Mouse (Mus musculus): ENCODE measurements at regions not wholly inside any gene's neighbourhood (a gene's known extent, or its start where the extent isn't known, plus 50 kb on each side); places are given as distances from the start of the nearest gene placed in this dataset.

GRCm38 (mm10) chr10:44818615-44819014 lies 248.4 kb upstream of the Prep start:
- H3K36me3 ChIP-seq (ENCODE audit: control insufficient read depth, insufficient read depth, low read length), result no peaks in the 10 kb centered on the region
- no peak overlapping the region for H3K27ac ChIP-seq (ENCODE audit: low read depth, low read length)
- no peaks in the 10 kb centered on the region for H3K4me1 ChIP-seq (ENCODE audit: control insufficient read depth, insufficient read depth, low read depth, low read length)
- H3K9me3 ChIP-seq (ENCODE audit: control insufficient read depth, low read length), result no peaks in the 10 kb centered on the region
- no peak overlapping the region for H3K4me3 ChIP-seq (ENCODE audit: low read length)
- no peak for ATAC-seq
- H3K27me3 ChIP-seq (replicated peaks; ENCODE audit: control insufficient read depth, insufficient read depth, low read length), result no peaks in the 10 kb centered on the region
- WGBS, result 90% methylated on average over 1 of the region's 1 CpGs
- H3K9ac ChIP-seq (ENCODE audit: low read depth, low read length), result no peak overlapping the region
- H3K4me2 ChIP-seq (ENCODE audit: low read length), result no peak overlapping the region

- Histone ChIP-seq H3K9ac (ENCODE audit: low read depth, low read length) (no peak overlapping the region), H3K27ac (ENCODE audit: low read depth, low read length) (no peak overlapping the region), H3K27me3 (replicated peaks; ENCODE audit: control insufficient read depth, insufficient read depth, low read length) (no peaks in the 10 kb centered on the region), H3K4me3 (ENCODE audit: low read length) (no peak overlapping the region), H3K36me3 (ENCODE audit: control insufficient read depth, insufficient read depth, low read length) (no peaks in the 10 kb centered on the region), H3K9me3 (ENCODE audit: control insufficient read depth, low read length) (no peaks in the 10 kb centered on the region), H3K4me1 (ENCODE audit: control insufficient read depth, insufficient read depth, low read depth, low read length) (no peaks in the 10 kb centered on the region), H3K4me2 (ENCODE audit: low read length) (no peak overlapping the region)
- ATAC-seq, result no peak
- WGBS, result 90% methylated on average over 1 of the region's 1 CpGs
Observed at GRCm38 (mm10) chr10:44796205-44796604, 267.9 kb upstream of the Prdm1 start.

GRCm38 (mm10) chr10:44785386-44785785 lies 257.1 kb upstream of the Prdm1 start:
- no peak for ATAC-seq
- H3K27ac ChIP-seq (ENCODE audit: low read depth, low read length), result no peak overlapping the region
- no peaks in the 10 kb centered on the region for H3K27me3 ChIP-seq (replicated peaks; ENCODE audit: control insufficient read depth, insufficient read depth, low read length)
- no peaks in the 10 kb centered on the region for H3K36me3 ChIP-seq (ENCODE audit: control insufficient read depth, insufficient read depth, low read length)
- no peak overlapping the region for H3K4me2 ChIP-seq (ENCODE audit: low read length)
- WGBS, result 52% methylated on average over 6 of the region's 6 CpGs
- no peaks in the 10 kb centered on the region for H3K9me3 ChIP-seq (ENCODE audit: control insufficient read depth, low read length)
- no peak overlapping the region for H3K4me3 ChIP-seq (ENCODE audit: low read length)
- no peaks in the 10 kb centered on the region for H3K4me1 ChIP-seq (ENCODE audit: control insufficient read depth, insufficient read depth, low read depth, low read length)
- H3K9ac ChIP-seq (ENCODE audit: low read depth, low read length), result no peak overlapping the region

- no peak overlapping the region for H3K27ac ChIP-seq (ENCODE audit: low read depth, low read length)
- H3K4me3 ChIP-seq (ENCODE audit: low read length), result no peak overlapping the region
- no peaks in the 10 kb centered on the region for H3K9me3 ChIP-seq (ENCODE audit: control insufficient read depth, low read length)
- no peaks in the 10 kb centered on the region for H3K36me3 ChIP-seq (ENCODE audit: control insufficient read depth, insufficient read depth, low read length)
- no peaks in the 10 kb centered on the region for H3K27me3 ChIP-seq (replicated peaks; ENCODE audit: control insufficient read depth, insufficient read depth, low read length)
- no peak overlapping the region for H3K4me2 ChIP-seq (ENCODE audit: low read length)
- ATAC-seq, result no peak
- WGBS, result 91% methylated on average over 5 of the region's 5 CpGs
- no peak overlapping the region for H3K9ac ChIP-seq (ENCODE audit: low read depth, low read length)
- H3K4me1 ChIP-seq (ENCODE audit: control insufficient read depth, insufficient read depth, low read depth, low read length), result no peaks in the 10 kb centered on the region
Observed at GRCm38 (mm10) chr10:44780381-44780958, 252.2 kb upstream of the Prdm1 start.

- H3K36me3 ChIP-seq (ENCODE audit: control insufficient read depth, insufficient read depth, low read length), result no peaks in the 10 kb centered on the region
- no peak overlapping the region for H3K27ac ChIP-seq (ENCODE audit: low read depth, low read length)
- no peak overlapping the region for H3K4me2 ChIP-seq (ENCODE audit: low read length)
- no peak overlapping the region for H3K4me3 ChIP-seq (ENCODE audit: low read length)
- WGBS, result 66% methylated on average over 8 of the region's 8 CpGs
- ATAC-seq, result no peak
- H3K27me3 ChIP-seq (replicated peaks; ENCODE audit: control insufficient read depth, insufficient read depth, low read length), result no peaks in the 10 kb centered on the region
- no peaks in the 10 kb centered on the region for H3K4me1 ChIP-seq (ENCODE audit: control insufficient read depth, insufficient read depth, low read depth, low read length)
- H3K9ac ChIP-seq (ENCODE audit: low read depth, low read length), result no peak overlapping the region
- no peaks in the 10 kb centered on the region for H3K9me3 ChIP-seq (ENCODE audit: control insufficient read depth, low read length)
Observed at GRCm38 (mm10) chr10:44779568-44780207, 251.4 kb upstream of the Prdm1 start.

GRCm38 (mm10) chr10:44777214-44777613 lies 248.9 kb upstream of the Prdm1 start:
- Histone ChIP-seq H3K4me3 (ENCODE audit: low read length) (no peak overlapping the region), H3K36me3 (ENCODE audit: control insufficient read depth, insufficient read depth, low read length) (no peaks in the 10 kb centered on the region)
- WGBS, result 93% methylated on average over 2 of the region's 2 CpGs

GRCm38 (mm10) chr10:44776175-44776574 lies 247.9 kb upstream of the Prdm1 start:
- Histone ChIP-seq H3K9me3 (ENCODE audit: control insufficient read depth, low read length) (no peaks in the 10 kb centered on the region), H3K27me3 (replicated peaks; ENCODE audit: control insufficient read depth, insufficient read depth, low read length) (no peaks in the 10 kb centered on the region), H3K4me2 (ENCODE audit: low read length) (no peak overlapping the region), H3K9ac (ENCODE audit: low read depth, low read length) (no peak overlapping the region), H3K4me1 (ENCODE audit: control insufficient read depth, insufficient read depth, low read depth, low read length) (no peaks in the 10 kb centered on the region), H3K27ac (ENCODE audit: low read depth, low read length) (no peak overlapping the region), H3K36me3 (ENCODE audit: control insufficient read depth, insufficient read depth, low read length) (no peaks in the 10 kb centered on the region), H3K4me3 (ENCODE audit: low read length) (no peak overlapping the region)
- no peak for ATAC-seq
- 46% methylated on average over 2 of the region's 2 CpGs for WGBS

More at GRCm38 (mm10) chr10:44777214-44777613, 248.9 kb upstream of the Prdm1 start:
- H3K4me2 ChIP-seq (ENCODE audit: low read length), result no peak overlapping the region
- no peak for ATAC-seq
- no peaks in the 10 kb centered on the region for H3K4me1 ChIP-seq (ENCODE audit: control insufficient read depth, insufficient read depth, low read depth, low read length)
- no peak overlapping the region for H3K9ac ChIP-seq (ENCODE audit: low read depth, low read length)
- no peak overlapping the region for H3K27ac ChIP-seq (ENCODE audit: low read depth, low read length)
- no peaks in the 10 kb centered on the region for H3K9me3 ChIP-seq (ENCODE audit: control insufficient read depth, low read length)
- no peaks in the 10 kb centered on the region for H3K27me3 ChIP-seq (replicated peaks; ENCODE audit: control insufficient read depth, insufficient read depth, low read length)

GRCm38 (mm10) chr10:44765527-44765926 lies 237.2 kb upstream of the Prdm1 start:
- ATAC-seq, result no peak
- H3K9ac ChIP-seq (ENCODE audit: low read depth, low read length), result no peak overlapping the region
- WGBS, result 90% methylated on average over 3 of the region's 3 CpGs

GRCm38 (mm10) chr10:44763102-44763501 lies 234.8 kb upstream of the Prdm1 start:
- Histone ChIP-seq H3K27me3 (replicated peaks; ENCODE audit: control insufficient read depth, insufficient read depth, low read length) (no peaks in the 10 kb centered on the region; the same call in 1 of the 2 replicates), H3K27ac (ENCODE audit: low read depth, low read length) (no peak overlapping the region), H3K4me2 (ENCODE audit: low read length) (no peak overlapping the region), H3K4me1 (ENCODE audit: control insufficient read depth, insufficient read depth, low read depth, low read length) (no peaks in the 10 kb centered on the region), H3K9me3 (ENCODE audit: control insufficient read depth, low read length) (no peaks in the 10 kb centered on the region), H3K9ac (ENCODE audit: low read depth, low read length) (no peak overlapping the region), H3K36me3 (ENCODE audit: control insufficient read depth, insufficient read depth, low read length) (no peaks in the 10 kb centered on the region), H3K4me3 (ENCODE audit: low read length) (no peak overlapping the region)
- ATAC-seq, result no peak
- WGBS, result 50% methylated on average over 3 of the region's 3 CpGs

More at GRCm38 (mm10) chr10:44765527-44765926, 237.2 kb upstream of the Prdm1 start:
- H3K27me3 ChIP-seq (replicated peaks; ENCODE audit: control insufficient read depth, insufficient read depth, low read length), result no peaks in the 10 kb centered on the region; the same call in 1 of the 2 replicates
- no peak overlapping the region for H3K27ac ChIP-seq (ENCODE audit: low read depth, low read length)
- H3K36me3 ChIP-seq (ENCODE audit: control insufficient read depth, insufficient read depth, low read length), result no peaks in the 10 kb centered on the region
- H3K9me3 ChIP-seq (ENCODE audit: control insufficient read depth, low read length), result no peaks in the 10 kb centered on the region
- no peak overlapping the region for H3K4me3 ChIP-seq (ENCODE audit: low read length)
- no peaks in the 10 kb centered on the region for H3K4me1 ChIP-seq (ENCODE audit: control insufficient read depth, insufficient read depth, low read depth, low read length)
- no peak overlapping the region for H3K4me2 ChIP-seq (ENCODE audit: low read length)
